Mouse (Mus musculus) small intestine, adult 2 months (tissue): ENCODE measurements at regions not wholly inside any gene's neighbourhood (a gene's known extent, or its start where the extent isn't known, plus 50 kb on each side); places are given as distances from the start of the nearest gene placed in this dataset.

Source experiments
- CTCF ChIP-seq: fragments of 200-500 bp; IDR thresholded peaks from 2 replicates; pipeline ENCODE4 v1.5.1; 2012; ENCODE audit warnings: low read depth, mild to moderate bottlenecking, control low read depth, inconsistent platforms, low read length, moderate library complexity, mixed read lengths; ENCODE audit not compliant: insufficient replicate concordance, insufficient read length; ENCODE audit errors: extremely low read depth
- POLR2A ChIP-seq: fragments of 200-500 bp; IDR thresholded peaks from 2 replicates; pipeline ENCODE4 v1.6.1; 2012; ENCODE audit warnings: low read depth, mild to moderate bottlenecking, control low read depth, inconsistent platforms, low read length, moderate library complexity

GRCm38 (mm10) chr10:95112837-95113388, 168.3 kb upstream of the Plxnc1 start:
- no peak for TF ChIP-seq CTCF
- no peak for TF ChIP-seq POLR2A
